Mouse (Mus musculus): ENCODE data around the gene Mtfr1l.
"Not testable (repeated sequence)": the region's sequence is repeated elsewhere in the genome, so short reads cannot be mapped to it uniquely, and the experiment has no call there.

Gene Mtfr1l

GRCm38 (mm10) chr4:134516981-134517380 lies 18.2 kb downstream of the Mtfr1l start:
- DNase-seq (ENCODE audit: low spot score), result no peak

GRCm38 (mm10) chr4:134515614-134516013 lies 19.6 kb downstream of the Mtfr1l start:
- no peak for DNase-seq (ENCODE audit: low spot score)

DNA sequence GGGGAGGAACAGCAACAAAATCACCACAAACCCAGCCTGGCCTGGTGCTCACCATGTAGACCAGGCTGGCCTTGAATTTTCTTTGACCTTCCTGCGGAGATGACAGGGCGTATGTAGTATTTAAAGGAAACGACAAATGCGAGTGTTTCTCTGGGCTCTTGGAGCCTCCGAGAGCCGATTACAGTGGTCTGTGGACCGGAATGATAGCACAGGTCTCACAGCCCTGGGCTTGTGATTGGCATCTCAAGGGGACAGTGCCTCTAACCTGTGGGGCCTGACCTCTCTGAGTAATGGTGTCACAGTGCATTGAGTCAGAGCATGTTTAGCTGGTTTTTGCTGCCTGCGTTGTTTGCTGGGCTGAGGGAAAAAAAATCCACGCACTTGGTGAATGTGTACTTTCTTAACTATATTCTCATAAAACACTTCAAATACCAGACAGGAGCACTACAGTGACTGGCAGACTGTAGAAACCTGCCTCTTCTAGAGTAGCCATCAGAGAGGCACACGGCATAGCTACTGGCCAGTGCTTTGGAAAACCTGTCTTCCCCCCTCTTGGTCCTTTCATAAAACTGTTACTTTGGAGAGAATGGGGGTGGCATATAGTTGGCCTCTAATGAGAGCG lies 20.8 kb downstream of the Mtfr1l start:
- no peak for DNase-seq (ENCODE audit: low spot score)

- peak; percentile 55 for DNase-seq (ENCODE audit: low spot score)
These were observed 22.4 kb downstream of the Mtfr1l start for GRCm38 (mm10) chr4:134512798-134513197.

- no peak for DNase-seq (ENCODE audit: low spot score)
These were observed 23.5 kb downstream of the Mtfr1l start for GRCm38 (mm10) chr4:134511730-134512129.

DNA sequence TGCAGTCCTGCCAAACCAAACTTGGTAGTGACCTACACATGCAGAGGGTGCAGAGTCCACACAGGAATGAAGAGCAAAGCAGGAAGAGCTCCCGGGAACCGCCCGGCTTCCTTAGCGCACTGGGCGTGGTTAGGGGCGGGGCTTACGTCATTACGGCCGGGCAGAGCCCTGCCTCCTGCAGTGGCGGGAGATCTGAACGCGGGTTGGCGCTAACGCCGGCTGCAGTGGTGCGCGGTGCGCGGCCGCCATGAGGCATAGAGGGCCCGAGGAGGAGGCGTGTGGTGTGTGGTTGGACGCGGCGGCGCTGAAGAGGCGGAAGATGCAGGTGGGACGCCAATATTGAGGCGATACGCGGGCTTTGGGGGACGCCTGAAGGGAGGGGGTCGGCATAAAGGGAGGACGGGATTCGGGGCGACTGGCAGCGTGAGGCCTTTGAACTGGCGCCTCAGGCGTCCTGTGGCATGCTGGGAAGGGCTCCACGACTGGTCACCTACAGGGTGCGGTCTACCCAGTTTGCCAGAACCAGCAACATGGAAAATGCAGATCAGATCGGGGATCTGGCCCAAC lies 24.3 kb downstream of the Mtfr1l start, which contains the start of gene Aunip:
Gene Aunip (plus strand): TSS at position 155 of the 567 bp plus-strand sequence.
- peak; percentile 86 for DNase-seq (ENCODE audit: low spot score)

DNA sequence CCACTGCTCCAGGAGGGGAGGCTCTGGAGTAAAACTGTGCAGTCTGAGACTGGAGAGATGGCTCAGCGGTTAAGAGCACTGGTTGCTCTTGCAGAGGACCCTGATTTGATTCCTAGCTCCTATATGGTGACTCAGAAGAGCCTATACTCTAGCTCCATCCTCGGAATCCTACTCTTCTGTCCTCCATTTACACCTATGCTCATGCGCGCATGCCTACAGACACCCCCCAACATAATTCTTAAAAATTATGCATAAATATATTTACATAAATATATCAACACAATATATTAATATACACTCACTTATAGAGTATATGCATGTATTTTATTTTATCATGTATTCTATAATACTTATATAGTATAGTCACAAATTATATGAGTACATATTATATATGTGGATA lies 24.8 kb downstream of the Mtfr1l start:
- DNase-seq (ENCODE audit: low spot score), result no peak

DNA sequence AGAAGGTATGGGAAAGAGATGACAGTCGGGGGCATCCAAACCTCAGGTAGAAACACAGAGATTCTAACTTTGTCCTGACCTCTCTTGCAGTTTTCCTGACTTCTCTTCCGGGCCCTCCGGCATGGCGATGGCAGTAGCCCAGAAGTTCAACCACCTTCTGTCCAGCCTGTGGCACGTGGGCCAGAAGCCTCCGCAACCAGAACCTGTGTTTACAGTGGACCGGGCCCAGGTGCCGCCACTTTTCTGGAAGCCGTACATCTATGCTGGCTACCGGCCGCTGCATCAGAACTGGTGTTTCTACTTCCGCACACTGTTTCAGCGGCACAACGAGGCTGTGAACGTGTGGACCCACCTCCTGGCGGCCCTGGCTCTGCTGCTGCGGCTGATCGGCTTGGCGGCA lies 28.5 kb downstream of the Mtfr1l start:
- no peak for DNase-seq (ENCODE audit: low spot score)

DNA sequence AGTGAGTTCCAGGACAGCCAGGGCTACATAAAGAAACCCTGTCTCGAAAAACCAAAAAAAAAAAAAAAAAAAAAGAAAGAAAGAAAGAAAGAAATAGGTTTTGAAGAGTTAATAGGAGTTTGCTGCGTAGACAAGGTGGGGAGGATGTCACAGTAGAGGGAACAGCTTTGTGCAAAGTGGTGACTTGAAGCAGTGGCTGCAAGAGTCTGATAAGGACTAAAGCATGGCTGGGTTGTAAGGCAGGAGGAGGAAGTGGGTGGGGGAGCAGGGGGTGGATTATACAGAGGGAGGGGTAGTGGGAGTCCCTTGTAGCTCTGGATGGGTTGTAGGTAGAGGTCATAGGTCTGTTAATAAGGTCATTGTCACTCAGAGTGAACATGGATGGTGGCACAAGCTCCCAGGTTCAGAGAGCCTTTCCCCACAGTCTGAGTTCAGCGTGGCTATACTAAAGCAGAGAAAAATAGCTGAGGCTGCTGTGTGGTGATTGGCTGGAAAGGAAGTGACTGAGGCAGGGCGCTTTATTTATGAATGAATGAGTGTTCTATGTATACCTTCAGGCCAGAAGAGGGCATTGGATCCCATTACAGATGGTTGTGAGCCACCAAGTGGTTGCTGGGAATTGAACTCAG lies 29.1 kb downstream of the Mtfr1l start:
- DNase-seq (ENCODE audit: low spot score), result no peak

DNA sequence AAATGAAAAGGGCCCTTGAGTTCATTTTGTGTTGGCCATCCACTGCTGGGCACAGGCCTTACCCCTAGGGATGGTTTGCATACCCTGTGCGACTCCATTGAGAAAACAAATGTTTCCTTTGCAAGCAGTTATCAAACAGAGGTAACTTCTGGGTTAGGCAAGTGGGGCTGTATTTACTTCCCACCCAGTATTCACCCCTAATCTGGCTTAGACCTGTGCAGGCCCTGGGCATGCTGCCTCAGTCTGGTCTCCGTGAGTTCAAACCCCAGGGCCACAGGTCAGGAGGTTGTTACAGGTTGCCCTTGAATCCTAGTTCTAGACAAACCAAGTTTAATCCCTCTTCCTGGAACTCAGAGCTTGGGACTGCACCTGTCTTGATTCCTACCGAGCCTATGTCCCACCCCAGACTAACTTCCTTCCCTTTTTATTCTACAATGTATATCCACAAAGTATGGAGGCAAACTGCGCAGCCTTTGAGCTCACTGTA lies 29.8 kb downstream of the Mtfr1l start:
- DNase-seq (ENCODE audit: low spot score), result no peak

GRCm38 (mm10) chr4:134503686-134504357 lies 31.4 kb downstream of the Mtfr1l start:
- no peak for DNase-seq (ENCODE audit: low spot score)

DNA sequence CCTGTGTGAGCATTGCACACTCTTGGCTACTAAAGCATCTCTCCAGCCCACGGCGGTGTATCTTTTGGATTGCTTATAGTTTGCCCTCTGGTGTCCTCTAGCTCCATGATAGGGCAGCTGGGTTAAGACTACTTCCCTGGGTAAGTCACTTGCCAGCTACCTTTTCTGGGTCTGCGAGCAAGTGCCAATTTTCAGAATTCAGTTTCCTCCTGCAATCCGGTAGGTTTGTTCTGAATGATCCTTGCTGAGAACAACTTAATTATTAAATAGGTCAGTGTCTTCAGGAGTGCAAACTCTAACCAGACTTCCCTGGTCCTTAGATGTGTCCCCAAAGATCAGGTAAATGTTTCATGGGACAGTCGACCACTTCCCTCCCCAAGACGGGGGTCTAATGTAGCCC lies 34.1 kb downstream of the Mtfr1l start:
- DNase-seq (ENCODE audit: low spot score), result no peak

DNA sequence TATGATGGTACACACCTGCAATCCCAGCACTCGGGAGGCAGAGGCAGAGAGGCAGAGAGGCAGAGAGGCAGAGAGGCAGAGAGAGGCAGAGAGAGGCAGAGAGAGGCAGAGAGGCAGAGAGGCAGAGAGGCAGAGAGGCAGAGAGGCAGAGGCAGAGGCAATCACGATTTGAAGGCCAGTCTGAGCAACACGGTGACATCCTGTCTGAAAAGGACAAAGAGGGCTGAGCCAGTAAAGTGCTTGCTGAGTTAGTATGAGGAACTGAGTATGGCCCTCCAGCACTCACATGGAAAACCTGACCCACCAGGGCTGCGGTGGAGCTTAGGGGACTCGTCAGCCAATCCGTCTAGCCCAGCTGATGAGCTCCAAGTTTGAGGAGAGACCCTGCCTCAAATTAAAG lies 36.2 kb downstream of the Mtfr1l start:
- not testable (repeated sequence) for DNase-seq (ENCODE audit: low spot score)

- no peak for DNase-seq (ENCODE audit: low spot score)
These were observed 37.0 kb downstream of the Mtfr1l start for GRCm38 (mm10) chr4:134497986-134498731.

GRCm38 (mm10) chr4:134497223-134497622 lies 38.0 kb downstream of the Mtfr1l start:
- no peak for DNase-seq (ENCODE audit: low spot score)

- peak; percentile 84 for DNase-seq (ENCODE audit: low spot score)
These were observed 38.5 kb downstream of the Mtfr1l start, which contains the start of gene Paqr7 for GRCm38 (mm10) chr4:134496595-134497210. Gene Paqr7, plus strand, starts transcription at chr4:134496697.

GRCm38 (mm10) chr4:134495546-134495923 lies 39.7 kb downstream of the Mtfr1l start:
- no peak for DNase-seq (ENCODE audit: low spot score)

DNA sequence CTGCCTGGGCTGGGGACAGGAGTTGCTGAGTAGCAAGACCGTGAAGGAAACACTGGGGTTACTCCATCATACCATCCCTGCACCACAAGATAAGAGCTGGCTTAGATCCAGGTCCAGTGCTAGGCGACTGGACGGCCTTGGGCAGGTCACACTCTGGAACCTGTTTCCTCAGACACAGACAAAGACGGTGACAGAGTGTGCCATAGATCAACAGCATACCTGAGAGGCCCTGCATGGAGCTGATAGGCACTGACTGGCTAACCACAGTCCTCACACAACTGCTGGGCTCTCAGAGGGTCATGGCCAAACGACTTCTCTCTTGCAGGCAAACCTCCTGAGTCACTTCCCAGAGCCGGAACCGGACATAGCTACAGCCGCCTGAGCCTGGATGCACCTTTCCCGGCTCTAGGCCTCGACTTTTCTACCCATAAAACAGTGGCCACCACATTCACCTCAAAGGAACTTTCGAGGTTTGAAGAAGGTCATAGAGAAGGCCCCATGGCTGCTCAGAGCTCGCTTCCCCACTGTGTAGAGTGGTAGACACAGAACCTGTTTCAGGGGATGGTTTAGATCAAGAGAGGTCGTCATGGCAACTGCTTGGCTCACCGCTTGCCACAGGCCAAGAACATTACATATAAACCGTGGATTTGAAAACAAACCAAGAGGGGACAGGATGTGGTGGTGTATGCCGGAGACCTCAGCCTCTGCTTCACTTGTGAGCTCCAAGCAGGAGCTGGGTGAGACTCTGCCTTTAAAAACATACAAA lies 40.2 kb downstream of the Mtfr1l start:
- no peak for DNase-seq (ENCODE audit: low spot score)

- DNase-seq (ENCODE audit: low spot score), result not testable (repeated sequence)
These were observed 41.0 kb downstream of the Mtfr1l start for GRCm38 (mm10) chr4:134494161-134494560.

GRCm38 (mm10) chr4:134491716-134492115 lies 43.5 kb downstream of the Mtfr1l start:
- DNase-seq (ENCODE audit: low spot score), result no peak

Data from layer of hippocampus, adult 11-12 months (tissue).